Comparison of ENCODE assay signal across 31 mouse cellular contexts in the genomic region with DNA sequence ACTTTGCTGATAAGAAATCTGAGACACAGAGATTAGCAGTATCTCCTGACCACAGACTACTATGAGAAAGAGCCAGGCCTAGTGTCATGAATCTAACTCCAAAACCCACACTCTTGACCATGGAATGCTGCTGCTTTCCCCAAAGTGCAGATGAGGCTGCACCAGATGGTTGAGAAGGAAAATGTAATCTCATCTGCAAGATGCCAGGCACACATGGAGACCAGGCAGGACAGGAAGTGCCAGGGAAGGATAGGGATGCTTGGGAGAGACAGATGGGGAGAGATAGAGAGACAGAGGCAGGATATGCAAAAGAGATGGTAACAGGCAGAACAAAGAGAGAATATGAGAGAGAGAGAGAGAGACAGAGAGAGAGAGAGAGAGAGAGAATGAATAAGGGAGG. TPM values are rescaled to one million over a fixed set of nuclear protein-coding genes. Genes with fewer than 3 reads are reported as not detected.
DNase-seq lines count a peak whose midpoint lies in the region; ATAC-seq lines count a peak whose summit lies in the region.
"Had no signal": no experiment of that assay in that cellular context is flagged by ENCODE, and none has a peak within 500 bp of the region (broad histone marks: within the 10 kb centered on the region; RNA-seq: fewer than 3 reads in every experiment).

No protein-coding gene starts in this region.

- intact Hi-C loops in heart, postnatal 14 days (cut with DNase I) = no loop called here

- no peaks in the 10 kb centered on the region for H3K9me3 ChIP-seq in heart, embryonic 13.5 days
- no peaks in the 10 kb centered on the region for H3K9me3 ChIP-seq in liver, embryonic 11.5 days (ENCODE audit: control insufficient read depth, low read length)
- no peaks in the 10 kb centered on the region for H3K9me3 ChIP-seq in liver, embryonic 12.5 days (replicated peaks)
- H3K9me3 ChIP-seq in neural tube, embryonic 13.5 days = no peaks in the 10 kb centered on the region
- H3K9me3 ChIP-seq in neural tube, embryonic 15.5 days (replicated peaks) = no peaks in the 10 kb centered on the region
- H3K9me3 ChIP-seq: embryonic facial prominence, embryonic 10.5 days; embryonic facial prominence, embryonic 15.5 days; forebrain, embryonic 12.5 days; hindbrain, embryonic 12.5 days; intestine, embryonic 15.5 days; midbrain, embryonic 13.5 days; stomach, embryonic 15.5 days had no signal

- H3K27ac ChIP-seq in heart, embryonic 13.5 days (replicated peaks) = no peak overlapping the region
- H3K27ac ChIP-seq in liver, embryonic 11.5 days (ENCODE audit: low read depth, low read length) = no peak overlapping the region
- H3K27ac ChIP-seq in liver, embryonic 12.5 days = no peak overlapping the region
- H3K27ac ChIP-seq in neural tube, embryonic 13.5 days (replicated peaks) = no peak overlapping the region
- no peak overlapping the region for H3K27ac ChIP-seq in neural tube, embryonic 15.5 days (replicated peaks)
- H3K27ac ChIP-seq: embryonic facial prominence, embryonic 10.5 days; embryonic facial prominence, embryonic 15.5 days; forebrain, embryonic 12.5 days; hindbrain, embryonic 12.5 days; hindbrain, postnatal 0 days; intestine, embryonic 15.5 days; macrophage; midbrain, embryonic 13.5 days; stomach, embryonic 15.5 days had no signal

- H3K4me3 ChIP-seq in heart, embryonic 13.5 days = no peak overlapping the region
- no peak overlapping the region for H3K4me3 ChIP-seq in liver, embryonic 11.5 days (ENCODE audit: low read depth, low read length)
- no peak overlapping the region for H3K4me3 ChIP-seq in liver, embryonic 12.5 days
- H3K4me3 ChIP-seq in neural tube, embryonic 13.5 days = no peak overlapping the region
- no peak overlapping the region for H3K4me3 ChIP-seq in neural tube, embryonic 15.5 days (replicated peaks)
- H3K4me3 ChIP-seq: embryonic facial prominence, embryonic 10.5 days; embryonic facial prominence, embryonic 15.5 days; forebrain, embryonic 12.5 days; hindbrain, embryonic 12.5 days; intestine, embryonic 15.5 days; midbrain, embryonic 13.5 days; stomach, embryonic 15.5 days had no signal

- DNase-seq in heart, postnatal 14 days = no peak
- no peak for DNase-seq in liver, embryonic 11.5 days (ENCODE audit: low spot score)
- DNase-seq: adrenal gland, postnatal 25 days; B cell, adult 2 months; cerebellum, adult 2 months; cerebellum, postnatal 25 days; forebrain, postnatal 0 days; gastrocnemius, postnatal 36 days; heart, postnatal 36 days; kidney, adult 2 months; kidney, postnatal 14 days; lung, adult 2 months; right cerebral cortex, postnatal 25 days had no signal

- no peak overlapping the region for H3K9ac ChIP-seq in heart, embryonic 13.5 days
- no peak overlapping the region for H3K9ac ChIP-seq in liver, embryonic 11.5 days (ENCODE audit: low read depth, low read length)
- H3K9ac ChIP-seq in liver, embryonic 12.5 days = no peak overlapping the region
- no peak overlapping the region for H3K9ac ChIP-seq in neural tube, embryonic 13.5 days
- H3K9ac ChIP-seq in neural tube, embryonic 15.5 days (replicated peaks) = no peak overlapping the region
- H3K9ac ChIP-seq: embryonic facial prominence, embryonic 15.5 days; forebrain, embryonic 12.5 days; forebrain, postnatal 0 days; hindbrain, embryonic 12.5 days; intestine, embryonic 15.5 days; midbrain, embryonic 13.5 days; stomach, embryonic 15.5 days had no signal

- H3K4me2 ChIP-seq in heart, embryonic 13.5 days = 0 out of 2 replicates have a peak overlapping the region, but pooled peaks have one; percentile 24
- H3K4me2 ChIP-seq in liver, embryonic 11.5 days = no peak overlapping the region
- H3K4me2 ChIP-seq in liver, embryonic 12.5 days = no peak overlapping the region
- H3K4me2 ChIP-seq in neural tube, embryonic 13.5 days = 0 out of 2 replicates have a peak overlapping the region, but pooled peaks have one; percentile 3
- H3K4me2 ChIP-seq in neural tube, embryonic 15.5 days = no peak overlapping the region
- H3K4me2 ChIP-seq: embryonic facial prominence, embryonic 15.5 days; forebrain, embryonic 12.5 days; heart, embryonic 11.5 days; hindbrain, embryonic 12.5 days; midbrain, embryonic 13.5 days; stomach, embryonic 15.5 days had no signal

- H3K27me3 ChIP-seq in heart, embryonic 13.5 days (replicated peaks) = peaks cover 23% of the 10 kb centered on the region
- peaks cover 17% of the 10 kb centered on the region for H3K27me3 ChIP-seq in liver, embryonic 11.5 days (replicated peaks; ENCODE audit: control insufficient read depth, insufficient read depth, low read length)
- H3K27me3 ChIP-seq in liver, embryonic 12.5 days (replicated peaks) = peaks cover 37% of the 10 kb centered on the region
- no peaks in the 10 kb centered on the region for H3K27me3 ChIP-seq in neural tube, embryonic 13.5 days
- H3K27me3 ChIP-seq in neural tube, embryonic 15.5 days (replicated peaks) = no peaks in the 10 kb centered on the region
- H3K27me3 ChIP-seq: embryonic facial prominence, embryonic 15.5 days; forebrain, embryonic 12.5 days; hindbrain, embryonic 12.5 days; intestine, embryonic 15.5 days; midbrain, embryonic 13.5 days; stomach, embryonic 15.5 days had no signal

- H3K4me1 ChIP-seq in heart, embryonic 13.5 days = peaks cover 19% of the 10 kb centered on the region
- peaks cover 5% of the 10 kb centered on the region for H3K4me1 ChIP-seq in liver, embryonic 11.5 days (replicated peaks; ENCODE audit: control insufficient read depth, insufficient read depth, low read length)
- H3K4me1 ChIP-seq in liver, embryonic 12.5 days = peaks cover 8% of the 10 kb centered on the region; the same call in 1 of the 2 replicates
- no peaks in the 10 kb centered on the region for H3K4me1 ChIP-seq in neural tube, embryonic 13.5 days (replicated peaks)
- H3K4me1 ChIP-seq in neural tube, embryonic 15.5 days = no peaks in the 10 kb centered on the region
- H3K4me1 ChIP-seq: embryonic facial prominence, embryonic 15.5 days; forebrain, embryonic 12.5 days; hindbrain, embryonic 12.5 days; intestine, embryonic 15.5 days; midbrain, embryonic 13.5 days; stomach, embryonic 15.5 days had no signal

- ATAC-seq in heart, embryonic 13.5 days (ENCODE audit: extremely low read depth, insufficient number of reproducible peaks, low FRiP score, low TSS enrichment) = no peak
- ATAC-seq in liver, embryonic 11.5 days (replicated peaks; ENCODE audit: low FRiP score) = 0 out of 2 replicates have a peak, but pooled peaks have one; percentile 19
- ATAC-seq in liver, embryonic 12.5 days = no peak
- no peak for ATAC-seq in neural tube, embryonic 13.5 days (ENCODE audit: low read depth)
- no peak for ATAC-seq in neural tube, embryonic 15.5 days (ENCODE audit: low FRiP score)
- ATAC-seq: forebrain, postnatal 0 days; hindbrain, postnatal 0 days; intestine, embryonic 15.5 days; midbrain, embryonic 13.5 days had no signal

- H3K36me3 ChIP-seq in heart, embryonic 13.5 days = no peaks in the 10 kb centered on the region
- H3K36me3 ChIP-seq in liver, embryonic 11.5 days (ENCODE audit: control insufficient read depth, insufficient read depth, low read length) = no peaks in the 10 kb centered on the region
- no peaks in the 10 kb centered on the region for H3K36me3 ChIP-seq in liver, embryonic 12.5 days
- H3K36me3 ChIP-seq in neural tube, embryonic 13.5 days = no peaks in the 10 kb centered on the region
- no peaks in the 10 kb centered on the region for H3K36me3 ChIP-seq in neural tube, embryonic 15.5 days
- H3K36me3 ChIP-seq: embryonic facial prominence, embryonic 10.5 days; embryonic facial prominence, embryonic 15.5 days; forebrain, embryonic 12.5 days; hindbrain, embryonic 12.5 days; intestine, embryonic 15.5 days; midbrain, embryonic 13.5 days; stomach, embryonic 15.5 days had no signal

RNA-seq across cellular contexts. Expression of a gene that starts 4.8 kb away (rescaled TPM):
- 22.3 and 27.8 TPM in 2 replicates for polyA plus RNA-seq in heart, embryonic 13.5 days (2015; fragmentation: Nextera tagmentation; extraction: Ambion mirVana)
- 100 to 1,000 TPM in 1 of 2 experiments, 10 to 100 TPM in 1; 93.4 to 104 TPM for total RNA-seq in heart, postnatal 14 days (2021)
- polyA plus RNA-seq in liver, embryonic 11.5 days (2014; fragmentation: Nextera tagmentation; extraction: Ambion mirVana) = 12.7 and 14.4 TPM in 2 replicates
- polyA plus RNA-seq in liver, embryonic 12.5 days (2016; fragmentation: Nextera tagmentation; extraction: Ambion mirVana) = 5.1 and 5.3 TPM in 2 replicates
- polyA plus RNA-seq in neural tube, embryonic 13.5 days (2015; fragmentation: Nextera tagmentation; extraction: Ambion mirVana) = 41.2 and 43.7 TPM in 2 replicates
- polyA plus RNA-seq in neural tube, embryonic 15.5 days (2015; fragmentation: Nextera tagmentation; extraction: Ambion mirVana) = 29.8 and 45.8 TPM in 2 replicates
- total RNA-seq: megakaryocyte-erythroid progenitor cell, adult 5-6 weeks; monocyte, adult 5-6 weeks had no signal
- polyA plus RNA-seq: macrophage had no signal

RNA-seq across cellular contexts. Expression of a gene that starts 56.2 kb away (rescaled TPM):
- 0.32 and 0.35 TPM in 2 replicates for polyA plus RNA-seq in heart, embryonic 13.5 days (2015; fragmentation: Nextera tagmentation; extraction: Ambion mirVana)
- 1 to 10 TPM; 3.1 to 4.3 TPM for total RNA-seq in heart, postnatal 14 days (2021)
- 0.32 and 0.51 TPM in 2 replicates for polyA plus RNA-seq in liver, embryonic 11.5 days (2014; fragmentation: Nextera tagmentation; extraction: Ambion mirVana)
- polyA plus RNA-seq in liver, embryonic 12.5 days (2016; fragmentation: Nextera tagmentation; extraction: Ambion mirVana) = 0.05 and 0.11 TPM in 2 replicates
- 5.1 and 5.6 TPM in 2 replicates for polyA plus RNA-seq in neural tube, embryonic 13.5 days (2015; fragmentation: Nextera tagmentation; extraction: Ambion mirVana)
- polyA plus RNA-seq in neural tube, embryonic 15.5 days (2015; fragmentation: Nextera tagmentation; extraction: Ambion mirVana) = 9.5 and 9.6 TPM in 2 replicates
- total RNA-seq: liver, adult 2 months; megakaryocyte-erythroid progenitor cell, adult 5-6 weeks; monocyte, adult 5-6 weeks; neutrophil, adult 5-6 weeks had no signal
- polyA plus RNA-seq: liver, adult 2 months; macrophage had no signal

Comparison
In these comparisons a context has a peak if more than half of its experiments do, and no peak if none do; other contexts are left out.
1. H3K4me2 ChIP-seq: peak in heart, embryonic 13.5 days (single experiment) and neural tube, embryonic 13.5 days (single experiment); none in liver, embryonic 11.5 days (single experiment), liver, embryonic 12.5 days (single experiment) and neural tube, embryonic 15.5 days (single experiment).